Mouse (Mus musculus) central nervous system, embryonic 11.5 days (tissue): ENCODE measurements around the gene Nfatc4. TPM values are rescaled to one million over a fixed set of nuclear protein-coding genes. Genes with fewer than 3 reads are reported as not detected.

Source experiments
- polyA plus RNA-seq: library from polyadenylated mRNA; depleted of rRNA; stranded (reverse); fragments of >200 nt; gene quantifications from 2 replicates; pipeline ENCODE4 v1.2.3, GENCODE M21; 2012; rRNA removed

Nfatc4 gene
- 43.3 and 96.2 TPM in 2 replicates for polyA plus RNA-seq

GRCm38 (mm10) chr14:55822991-55823762 lies at the start of gene Nfatc4:
Gene Nfatc4, plus strand, starts transcription at chr14:55823144.

GRCm38 (mm10) chr14:55783958-55784235 lies 39.0 kb upstream of the Nfatc4 start, which contains the start of gene Adcy4:
Gene Adcy4, minus strand, starts transcription at chr14:55784095.

GRCm38 (mm10) chr14:55788256-55789050 lies 34.5 kb upstream of the Nfatc4 start, which contains the start of gene Ripk3:
Gene Ripk3, minus strand, starts transcription at chr14:55788865.

GRCm38 (mm10) chr14:55853621-55854285 lies 30.8 kb downstream of the Nfatc4 start, which contains the start of gene Nynrin:
Gene Nynrin, plus strand, starts transcription at chr14:55854010.

Other genes with a start within 250 kb of the Nfatc4 start
- gene Fitm1, start 247.5 kb upstream of the Nfatc4 start, polyA plus RNA-seq: 1.3 and 8.1 TPM in 2 replicates
- gene Psme1, start 245.0 kb upstream of the Nfatc4 start, polyA plus RNA-seq: 75.5 and 136 TPM in 2 replicates
- gene Emc9, start 237.8 kb upstream of the Nfatc4 start, polyA plus RNA-seq: 7.7 TPM in 2 replicates
- gene Psme2, start 232.0 kb upstream of the Nfatc4 start, polyA plus RNA-seq: 72.7 and 98.9 TPM in 2 replicates
- gene Rnf31, start 231.4 kb upstream of the Nfatc4 start, polyA plus RNA-seq: 22.3 and 22.4 TPM in 2 replicates
- gene Irf9, start 219.6 kb upstream of the Nfatc4 start, polyA plus RNA-seq: 19.0 and 20.1 TPM in 2 replicates
- gene Rec8, start 205.1 kb upstream of the Nfatc4 start, polyA plus RNA-seq: 17.0 and 19.2 TPM in 2 replicates
- 119 and 120 TPM in 2 replicates for gene Ipo4, start 187.2 kb upstream of the Nfatc4 start, polyA plus RNA-seq
- 3.4 and 4.1 TPM in 2 replicates for gene Gm49378, start 185.2 kb upstream of the Nfatc4 start, polyA plus RNA-seq
- 52.0 and 59.3 TPM in 2 replicates for gene Tm9sf1, start 179.3 kb upstream of the Nfatc4 start, polyA plus RNA-seq
- gene Tssk4, start 173.0 kb upstream of the Nfatc4 start, polyA plus RNA-seq: 2.4 TPM in 2 replicates
- 54.9 and 66.5 TPM in 2 replicates for gene Mdp1, start 162.6 kb upstream of the Nfatc4 start, polyA plus RNA-seq
- 40.5 and 45.5 TPM in 2 replicates for gene Gmpr2, start 151.2 kb upstream of the Nfatc4 start, polyA plus RNA-seq
- gene Nedd8, start 151.0 kb upstream of the Nfatc4 start, polyA plus RNA-seq: 438 and 468 TPM in 2 replicates
- 48.1 and 69.4 TPM in 2 replicates for gene Tinf2, start 141.3 kb upstream of the Nfatc4 start, polyA plus RNA-seq
- gene Tgm1, start 109.2 kb upstream of the Nfatc4 start, polyA plus RNA-seq: 0.82 and 0.91 TPM in 2 replicates
- gene Rabggta, start 100.9 kb upstream of the Nfatc4 start, polyA plus RNA-seq: 27.0 and 29.8 TPM in 2 replicates
- gene Dhrs1, start 77.5 kb upstream of the Nfatc4 start, polyA plus RNA-seq: 64.8 and 70.9 TPM in 2 replicates
- 24.1 and 26.2 TPM in 2 replicates for gene Nop9, start 77.5 kb upstream of the Nfatc4 start, polyA plus RNA-seq
- gene Cideb, start 64.7 kb upstream of the Nfatc4 start, polyA plus RNA-seq: 1.9 and 2.2 TPM in 2 replicates
- 0.31 and 0.32 TPM in 2 replicates for gene Ltb4r2, start 61.7 kb upstream of the Nfatc4 start, polyA plus RNA-seq
- 0.43 and 0.58 TPM in 2 replicates for gene Ltb4r1, start 57.2 kb upstream of the Nfatc4 start, polyA plus RNA-seq
- gene Adcy4, start 39.0 kb upstream of the Nfatc4 start, polyA plus RNA-seq: 3.7 and 15.6 TPM in 2 replicates
- 7.1 and 18.8 TPM in 2 replicates for gene Ripk3, start 34.3 kb upstream of the Nfatc4 start, polyA plus RNA-seq
- 29.2 and 33.9 TPM in 2 replicates for gene Nynrin, start 30.9 kb downstream of the Nfatc4 start, polyA plus RNA-seq
- gene Cbln3, start 61.2 kb downstream of the Nfatc4 start, polyA plus RNA-seq: 0.58 and 0.65 TPM in 2 replicates
- gene Khnyn, start 61.8 kb downstream of the Nfatc4 start, polyA plus RNA-seq: 22.6 and 26.6 TPM in 2 replicates
- 30.6 and 42.5 TPM in 2 replicates for gene Sdr39u1, start 77.1 kb downstream of the Nfatc4 start, polyA plus RNA-seq
- 0.05 TPM in 1 of 2 replicates, not detected in the other for gene Cma1, start 121.5 kb downstream of the Nfatc4 start, polyA plus RNA-seq
- gene Cma2, start 127.8 kb downstream of the Nfatc4 start, polyA plus RNA-seq: not detected in 2 replicates
- not detected in 2 replicates for gene Mcpt1, start 194.8 kb downstream of the Nfatc4 start, polyA plus RNA-seq
- gene Mcpt9, start 207.4 kb downstream of the Nfatc4 start, polyA plus RNA-seq: not detected in 2 replicates
- gene Mcpt2, start 218.9 kb downstream of the Nfatc4 start, polyA plus RNA-seq: not detected in 2 replicates
- gene Mcpt4, start 239.2 kb downstream of the Nfatc4 start, polyA plus RNA-seq: not detected in 2 replicates